Mouse (Mus musculus) liver, embryonic 13.5 days (tissue): ENCODE measurements at regions not wholly inside any gene's neighbourhood (a gene's known extent, or its start where the extent isn't known, plus 50 kb on each side); places are given as distances from the start of the nearest gene placed in this dataset.

ENCODE experiments used
- ATAC-seq: fragments of 200-750 bp; cut with Nextera tagmentation; 2 replicates; pipeline ENCODE4 v1.8.0; 2017; ENCODE audit warnings: low read depth, mild to moderate bottlenecking, moderate number of reproducible peaks, moderate library complexity
- DNase-seq: peaks from one replicate; pipeline ENCODE4 v3.0.0; 2022
- H3K27ac ChIP-seq: fragments of 300-500 bp; sonication (generic); 2 replicates; pipeline ENCODE4 v1.5.1; 2015; ENCODE audit warnings: moderate library complexity, mild to moderate bottlenecking, inconsistent platforms
- H3K27me3 ChIP-seq: fragments of 300-500 bp; sonication (generic); 2 replicates; pipeline ENCODE4 v1.6.1; 2015; ENCODE audit warnings: mild to moderate bottlenecking, inconsistent platforms
- H3K36me3 ChIP-seq: fragments of 300-500 bp; sonication (generic); 2 replicates; pipeline ENCODE4 v1.6.1; 2015; ENCODE audit warnings: mild to moderate bottlenecking, inconsistent platforms
- H3K4me1 ChIP-seq: fragments of 300-500 bp; sonication (generic); replicated peaks from 2 replicates; pipeline ENCODE4 v1.6.1; 2015; ENCODE audit warnings: inconsistent platforms
- H3K4me2 ChIP-seq: fragments of 300-500 bp; sonication (generic); 2 replicates; pipeline ENCODE4 v1.6.1; 2015; ENCODE audit warnings: inconsistent platforms, mild to moderate bottlenecking, moderate library complexity
- H3K4me3 ChIP-seq: fragments of 300-500 bp; sonication (generic); replicated peaks from 2 replicates; pipeline ENCODE4 v1.5.1; 2015; ENCODE audit warnings: mild to moderate bottlenecking, inconsistent platforms
- H3K9ac ChIP-seq: fragments of 300-500 bp; sonication (generic); 2 replicates; pipeline ENCODE4 v1.6.1; 2015; ENCODE audit warnings: mild to moderate bottlenecking, inconsistent platforms
- H3K9me3 ChIP-seq: fragments of 300-500 bp; sonication (generic); replicated peaks from 2 replicates; pipeline ENCODE4 v1.6.1; 2016; ENCODE audit warnings: inconsistent platforms
- WGBS: fragments of 180-500 bp; shearing (Covaris S2); methylation state at CpG from one replicate; pipeline ENCODE4 v1.1.7; 2015; ENCODE audit not compliant: insufficient replicate concordance; 5-methylcytosine and 5-hydroxymethylcytosine counted together

DNA sequence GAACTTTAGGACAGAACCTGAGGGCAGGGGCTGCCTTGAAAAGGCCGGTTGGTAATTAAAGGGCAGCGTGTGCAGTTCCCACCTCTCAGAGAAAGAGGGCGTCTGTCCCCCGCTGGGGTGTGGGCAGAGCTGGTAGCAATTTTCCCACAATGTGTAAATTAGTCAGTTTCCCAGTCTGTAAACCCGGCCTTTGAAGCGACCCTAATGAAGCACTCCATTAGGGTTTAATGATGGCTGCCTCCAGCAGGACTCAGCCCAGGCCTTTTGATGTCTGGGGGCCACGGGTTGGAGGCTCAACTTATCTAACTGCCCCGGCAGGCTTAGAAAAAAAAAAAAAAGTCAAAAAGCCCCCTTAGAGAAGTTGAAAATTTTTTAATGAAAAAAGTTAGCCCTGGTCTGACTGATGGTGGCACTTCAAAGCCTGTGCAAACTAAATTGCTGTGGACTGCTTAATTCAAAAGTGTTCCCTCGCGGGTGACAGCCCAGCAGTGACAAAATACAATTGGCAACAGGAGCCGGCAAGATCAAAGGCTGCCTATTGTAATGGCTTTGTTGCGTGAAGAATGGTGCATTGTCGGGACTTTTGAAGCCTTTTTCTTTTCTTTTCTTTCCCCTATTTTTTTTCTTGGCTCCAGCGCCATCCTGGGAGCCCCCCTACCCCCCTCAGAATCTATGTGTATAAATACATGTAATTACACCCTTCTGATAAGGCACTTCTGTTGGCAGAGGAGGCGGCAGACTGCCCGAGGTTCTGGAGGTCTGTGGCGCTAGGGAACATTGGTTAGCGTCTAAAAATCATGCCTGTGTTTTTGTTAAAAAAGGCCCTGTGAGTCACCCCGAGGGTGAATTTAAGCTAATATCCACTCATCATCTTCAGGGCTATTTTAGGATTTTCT, 71.3 kb upstream of the Msx1 start:
- no peak overlapping the region for H3K4me2 ChIP-seq
- H3K9ac ChIP-seq, result no peak overlapping the region
- no peaks in the 10 kb centered on the region; the same call in 1 of the 2 replicates for H3K4me1 ChIP-seq
- no peaks in the 10 kb centered on the region for H3K9me3 ChIP-seq
- no peak for DNase-seq
- 5% methylated on average over 19 of the region's 19 CpGs for WGBS
- no peak overlapping the region for H3K27ac ChIP-seq
- no peak for ATAC-seq
- no peak overlapping the region for H3K4me3 ChIP-seq
- peaks cover 87% of the 10 kb centered on the region for H3K27me3 ChIP-seq
- no peaks in the 10 kb centered on the region for H3K36me3 ChIP-seq

- no peaks in the 10 kb centered on the region for H3K36me3 ChIP-seq
- no peak for ATAC-seq
- H3K9me3 ChIP-seq, result no peaks in the 10 kb centered on the region
- 2% methylated on average over 36 of the region's 36 CpGs for WGBS
- no peak for DNase-seq
- no peaks in the 10 kb centered on the region; the same call in 1 of the 2 replicates for H3K4me1 ChIP-seq
- peaks cover 76% of the 10 kb centered on the region for H3K27me3 ChIP-seq
- H3K27ac ChIP-seq, result no peak overlapping the region
- peak overlapping the region; percentile 24; the same call in 1 of the 2 replicates for H3K4me2 ChIP-seq
- no peak overlapping the region for H3K9ac ChIP-seq
- no peak overlapping the region; the same call in 1 of the 2 replicates for H3K4me3 ChIP-seq
These were observed 69.5 kb upstream of the Msx1 start for GRCm38 (mm10) chr5:37893639-37894550.

DNA sequence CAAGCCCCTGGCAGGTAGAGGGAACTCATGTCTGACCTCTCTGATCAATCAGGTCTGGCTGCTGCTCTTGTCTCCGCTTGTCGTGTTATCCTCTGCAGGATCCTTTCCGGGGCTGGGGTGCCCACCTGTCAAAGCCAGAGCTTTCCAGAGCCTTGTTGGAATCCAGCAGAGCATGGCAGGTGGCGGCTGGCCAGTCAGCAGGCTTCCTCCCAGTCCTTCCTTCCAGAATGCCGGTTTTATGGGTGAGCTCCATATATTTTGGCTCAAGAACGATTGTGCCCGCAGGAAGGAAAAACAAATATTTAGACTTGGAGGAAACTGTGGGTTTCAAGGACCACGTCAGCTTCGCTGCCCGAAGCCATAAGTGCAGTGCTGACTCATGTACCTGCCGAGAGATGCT, 66.3 kb upstream of the Msx1 start:
- Histone ChIP-seq H3K27me3 (peaks cover 52% of the 10 kb centered on the region), H3K9me3 (no peaks in the 10 kb centered on the region), H3K27ac (no peak overlapping the region), H3K9ac (no peak overlapping the region), H3K4me1 (no peaks in the 10 kb centered on the region; the same call in 1 of the 2 replicates), H3K4me2 (no peak overlapping the region), H3K4me3 (no peak overlapping the region), H3K36me3 (no peaks in the 10 kb centered on the region)
- 29% methylated on average over 11 of the region's 11 CpGs for WGBS
- DNase-seq, result no peak
- ATAC-seq, result no peak

DNA sequence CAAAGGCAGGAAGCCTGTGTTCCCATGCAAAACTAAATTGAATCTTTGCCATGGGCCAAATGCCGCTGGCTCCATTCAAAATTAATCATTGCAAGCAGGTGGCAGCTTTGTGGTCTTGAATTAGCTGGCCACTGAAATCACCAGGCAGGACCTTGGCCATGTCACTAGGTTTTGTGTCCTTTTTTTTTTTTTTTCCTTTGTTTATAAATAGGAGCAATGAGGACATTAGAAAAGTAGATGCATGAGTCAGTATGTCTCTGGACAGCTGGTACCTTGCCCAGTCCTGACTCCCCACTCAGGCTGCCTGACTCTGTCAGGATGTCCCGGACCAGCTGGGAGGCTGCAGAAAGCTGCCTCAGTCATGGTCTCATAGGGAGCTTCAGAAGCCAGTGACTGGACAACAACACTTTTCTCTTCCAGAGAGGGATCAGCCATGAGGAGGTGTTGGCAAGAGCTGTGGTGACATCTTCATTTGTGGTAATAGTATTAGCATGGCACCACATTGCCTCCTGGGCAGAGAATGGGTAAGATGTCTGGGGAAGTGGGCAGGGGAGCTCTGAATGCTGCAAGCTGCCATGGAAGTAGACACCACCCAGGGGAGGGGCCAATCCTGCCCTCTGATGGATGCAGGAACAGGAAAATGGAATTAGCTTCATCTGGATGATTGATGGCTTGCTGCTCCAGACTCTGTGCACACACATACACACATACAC, 55.4 kb upstream of the Msx1 start:
- no peaks in the 10 kb centered on the region for H3K27me3 ChIP-seq
- DNase-seq (no peak), ATAC-seq (no peak)
- H3K4me3 ChIP-seq, result no peak overlapping the region
- 61% methylated on average over 2 of the region's 2 CpGs for WGBS
- no peak overlapping the region for H3K9ac ChIP-seq
- H3K9me3 ChIP-seq, result no peaks in the 10 kb centered on the region
- no peaks in the 10 kb centered on the region for H3K4me1 ChIP-seq
- no peak overlapping the region for H3K27ac ChIP-seq
- no peak overlapping the region for H3K4me2 ChIP-seq
- no peaks in the 10 kb centered on the region for H3K36me3 ChIP-seq

DNA sequence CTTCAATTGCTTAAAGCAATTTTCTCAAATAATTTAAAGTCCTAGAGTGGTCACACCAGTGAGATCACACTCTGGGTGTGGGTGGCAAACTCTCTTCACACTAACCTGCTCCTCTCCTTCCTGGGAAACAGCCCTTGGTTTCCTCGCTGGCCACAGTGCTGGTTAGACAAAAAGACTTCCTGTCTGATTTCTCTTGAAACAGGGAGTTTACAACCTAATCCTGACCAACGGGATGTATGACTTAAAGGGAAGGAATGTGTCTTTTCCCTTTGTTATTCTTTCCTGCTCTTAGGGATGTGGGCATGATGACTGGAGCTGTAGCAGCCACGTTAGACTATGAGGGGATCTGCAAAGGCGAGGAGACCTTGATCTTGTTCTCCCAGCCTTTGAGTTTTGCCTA, 51.9 kb upstream of the Msx1 start:
- Histone ChIP-seq H3K4me2 (no peak overlapping the region), H3K4me3 (no peak overlapping the region), H3K9ac (no peak overlapping the region), H3K27ac (no peak overlapping the region), H3K27me3 (no peaks in the 10 kb centered on the region), H3K4me1 (no peaks in the 10 kb centered on the region), H3K9me3 (no peaks in the 10 kb centered on the region), H3K36me3 (no peaks in the 10 kb centered on the region)
- WGBS, result 12% methylated on average over 4 of the region's 4 CpGs
- ATAC-seq (no peak), DNase-seq (no peak)

DNA sequence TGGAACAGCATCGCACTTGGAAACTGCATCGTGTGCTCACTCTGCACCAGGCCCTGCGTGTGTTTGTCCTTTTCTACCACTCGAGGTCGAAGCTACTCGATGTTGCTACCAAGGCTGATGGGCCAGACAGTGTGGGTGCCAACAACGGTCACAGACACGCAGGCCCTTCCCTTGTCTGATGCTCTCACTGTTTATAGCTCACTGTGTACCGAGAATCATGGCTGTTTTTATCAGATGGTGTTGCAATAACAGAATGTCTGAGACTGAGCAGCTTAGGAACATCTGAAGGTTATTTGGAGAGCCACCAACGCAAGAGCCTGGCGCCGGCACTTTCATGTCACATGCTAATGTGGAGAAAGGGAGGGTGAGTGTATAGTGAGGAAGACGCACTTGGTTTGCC, 51.1 kb upstream of the Msx1 start:
- ATAC-seq, result no peak
- DNase-seq, result no peak
- Histone ChIP-seq H3K9ac (no peak overlapping the region), H3K36me3 (no peaks in the 10 kb centered on the region), H3K9me3 (no peaks in the 10 kb centered on the region), H3K27ac (no peak overlapping the region), H3K4me1 (no peaks in the 10 kb centered on the region), H3K4me2 (no peak overlapping the region), H3K4me3 (no peak overlapping the region), H3K27me3 (no peaks in the 10 kb centered on the region)
- WGBS, result 75% methylated on average over 13 of the region's 13 CpGs

DNA sequence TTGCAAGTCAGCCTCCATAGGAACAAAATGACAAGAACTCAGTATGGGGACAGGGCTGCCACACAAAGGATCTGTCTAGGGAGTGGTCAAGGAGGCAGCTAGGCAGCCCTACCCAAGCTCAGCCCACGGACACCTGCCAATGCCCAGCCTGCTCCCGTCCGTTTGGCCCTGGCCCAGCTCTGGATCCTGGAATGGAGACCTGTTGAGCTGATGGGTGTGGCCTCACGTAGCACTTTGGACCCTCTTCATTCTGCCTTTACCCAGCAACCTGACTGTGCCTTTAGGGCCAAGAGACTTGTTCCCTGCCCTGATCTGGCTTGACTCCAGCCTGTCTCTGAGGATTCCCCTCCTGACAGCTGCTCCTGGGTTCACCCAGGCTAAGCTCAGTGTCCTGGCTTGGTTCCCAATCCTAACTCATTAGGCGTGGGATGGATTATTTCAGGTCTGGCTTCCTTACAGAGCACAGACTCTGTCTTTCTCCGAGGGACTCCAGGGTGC, 50.5 kb upstream of the Msx1 start:
- ATAC-seq (no peak), DNase-seq (no peak)
- no peaks in the 10 kb centered on the region for H3K4me1 ChIP-seq
- no peaks in the 10 kb centered on the region for H3K27me3 ChIP-seq
- no peaks in the 10 kb centered on the region for H3K36me3 ChIP-seq
- H3K9me3 ChIP-seq, result no peaks in the 10 kb centered on the region
- H3K4me2 ChIP-seq, result no peak overlapping the region
- WGBS, result 64% methylated on average over 6 of the region's 6 CpGs
- no peak overlapping the region for H3K27ac ChIP-seq
- H3K9ac ChIP-seq, result no peak overlapping the region
- no peak overlapping the region for H3K4me3 ChIP-seq
